Mouse (Mus musculus) forebrain, embryonic 15.5 days (tissue): ENCODE data around the gene Slc41a3. TPM values are rescaled to one million over a fixed set of nuclear protein-coding genes. Genes with fewer than 3 reads are reported as not detected.

Experiments
- ATAC-seq: fragments of 200-750 bp; cut with Nextera tagmentation; replicated peaks from 2 replicates; pipeline ENCODE4 v1.8.0; 2017; ENCODE audit warnings: mild to moderate bottlenecking, moderate TSS enrichment, moderate library complexity
- H3K27ac ChIP-seq: fragments of 300-500 bp; sonication (generic); replicated peaks from 2 replicates; pipeline ENCODE4 v1.5.1; 2015; ENCODE audit warnings: mild to moderate bottlenecking, inconsistent platforms
- H3K27me3 ChIP-seq: fragments of 300-500 bp; sonication (generic); 2 replicates; pipeline ENCODE4 v1.6.1; 2015; ENCODE audit warnings: inconsistent platforms
- H3K36me3 ChIP-seq: fragments of 300-500 bp; sonication (generic); 2 replicates; pipeline ENCODE4 v1.6.1; 2015; ENCODE audit warnings: mild to moderate bottlenecking, inconsistent platforms
- H3K4me1 ChIP-seq: fragments of 300-500 bp; sonication (generic); 2 replicates; pipeline ENCODE4 v1.6.1; 2015; ENCODE audit warnings: inconsistent platforms
- H3K4me2 ChIP-seq: fragments of 300-500 bp; sonication (generic); replicated peaks from 2 replicates; pipeline ENCODE4 v1.6.1; 2015; ENCODE audit warnings: mild to moderate bottlenecking, inconsistent platforms
- H3K4me3 ChIP-seq: fragments of 300-500 bp; sonication (generic); 2 replicates; pipeline ENCODE4 v1.5.1; 2015; ENCODE audit warnings: mild to moderate bottlenecking, inconsistent platforms
- H3K9ac ChIP-seq: fragments of 300-500 bp; sonication (generic); replicated peaks from 2 replicates; pipeline ENCODE4 v1.6.1; 2015; ENCODE audit warnings: mild to moderate bottlenecking, inconsistent platforms
- H3K9me3 ChIP-seq: fragments of 300-500 bp; sonication (generic); 2 replicates; pipeline ENCODE4 v1.6.1; 2016; ENCODE audit warnings: inconsistent platforms
- WGBS: fragments of 180-500 bp; shearing (Covaris S2); methylation state at CpG from one replicate; pipeline ENCODE4 v1.1.7; 2015; ENCODE audit warnings: mixed read lengths; 5-methylcytosine and 5-hydroxymethylcytosine counted together
- polyA plus RNA-seq: library from polyadenylated mRNA; unstranded; fragments of >200 nt; fragmentation: Nextera tagmentation; extraction: Ambion mirVana; gene quantifications from 2 replicates; pipeline ENCODE4 v1.2.1, GENCODE M21; 2015

Slc41a3 gene
- polyA plus RNA-seq, 1 experiment from 2014 or later: 2.5 TPM

DNA sequence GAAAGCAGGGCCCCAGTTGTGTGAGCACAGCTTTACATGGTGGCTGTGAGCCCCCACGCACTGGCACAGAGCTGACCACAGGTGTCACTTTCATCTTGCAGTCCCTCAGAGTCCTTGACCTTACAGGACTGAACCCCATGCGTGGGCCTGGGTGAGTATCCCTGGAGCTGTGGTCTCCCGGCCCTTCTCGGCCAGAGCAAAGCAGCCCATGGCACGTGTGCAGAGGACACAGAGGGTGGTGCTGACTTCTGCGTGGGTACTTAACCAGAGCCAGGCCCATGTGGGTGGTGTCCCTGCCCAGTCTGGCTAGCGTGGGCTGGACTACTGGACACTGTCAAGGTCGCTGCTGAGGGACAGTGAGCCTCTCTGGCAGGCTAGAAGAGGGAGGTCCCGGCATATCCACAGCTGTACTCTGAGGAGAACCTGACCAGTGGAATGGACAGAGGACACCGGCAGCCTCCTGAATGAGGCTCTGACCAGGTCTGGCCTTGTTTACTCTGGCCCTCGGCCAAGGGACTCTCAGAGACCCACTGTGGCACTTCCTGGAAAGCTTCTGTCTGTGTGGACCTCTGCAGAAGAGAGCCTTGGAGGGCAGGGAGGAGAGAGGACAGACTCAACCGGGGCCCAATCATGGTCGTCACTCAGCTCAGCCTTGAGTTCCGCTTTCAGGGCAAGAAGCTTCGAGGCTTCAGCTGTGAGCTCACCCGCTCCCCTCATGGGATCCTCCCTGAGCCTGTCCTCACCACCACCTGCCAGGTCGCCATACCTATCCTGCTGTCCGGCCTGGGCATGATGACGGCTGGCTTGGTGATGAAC is 14.5 kb downstream of the Slc41a3 start:
- H3K27me3 ChIP-seq: no peaks in the 10 kb centered on the region
- H3K4me2 ChIP-seq: no peak overlapping the region
- ATAC-seq: no peak
- 80% methylated on average over 19 of the region's 19 CpGs for WGBS
- H3K36me3 ChIP-seq: no peaks in the 10 kb centered on the region
- H3K9ac ChIP-seq: no peak overlapping the region
- no peak overlapping the region for H3K4me3 ChIP-seq
- peaks cover 4% of the 10 kb centered on the region; the same call in 1 of the 2 replicates for H3K4me1 ChIP-seq
- no peaks in the 10 kb centered on the region for H3K9me3 ChIP-seq
- H3K27ac ChIP-seq: no peak overlapping the region

DNA sequence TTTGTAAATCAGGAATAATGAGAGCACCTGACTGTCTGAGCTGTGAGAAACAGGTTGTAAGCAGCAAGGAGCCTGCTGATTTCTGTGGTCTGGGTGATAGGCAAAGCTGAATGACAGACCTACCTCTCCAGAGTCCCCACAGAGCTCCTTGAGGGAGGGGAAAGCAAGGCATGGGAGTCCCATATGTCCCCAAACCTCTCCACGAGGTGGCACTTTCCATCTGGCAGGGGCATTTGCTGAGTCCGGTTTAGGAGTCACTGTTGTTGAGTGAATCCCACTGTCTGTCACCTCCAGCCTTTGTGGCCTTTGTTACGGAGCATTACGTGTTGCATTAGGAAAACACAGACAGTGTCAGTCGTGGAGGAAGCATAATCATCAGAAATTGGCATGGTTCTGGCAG is 15.4 kb downstream of the Slc41a3 start:
- no peaks in the 10 kb centered on the region for H3K27me3 ChIP-seq
- H3K27ac ChIP-seq: no peak overlapping the region
- 77% methylated on average over 5 of the region's 5 CpGs for WGBS
- H3K9me3 ChIP-seq: no peaks in the 10 kb centered on the region
- H3K36me3 ChIP-seq: no peaks in the 10 kb centered on the region
- H3K4me1 ChIP-seq: peaks cover 4% of the 10 kb centered on the region; the same call in 1 of the 2 replicates
- H3K4me2 ChIP-seq: no peak overlapping the region
- H3K9ac ChIP-seq: no peak overlapping the region
- H3K4me3 ChIP-seq: no peak overlapping the region
- ATAC-seq: no peak

DNA sequence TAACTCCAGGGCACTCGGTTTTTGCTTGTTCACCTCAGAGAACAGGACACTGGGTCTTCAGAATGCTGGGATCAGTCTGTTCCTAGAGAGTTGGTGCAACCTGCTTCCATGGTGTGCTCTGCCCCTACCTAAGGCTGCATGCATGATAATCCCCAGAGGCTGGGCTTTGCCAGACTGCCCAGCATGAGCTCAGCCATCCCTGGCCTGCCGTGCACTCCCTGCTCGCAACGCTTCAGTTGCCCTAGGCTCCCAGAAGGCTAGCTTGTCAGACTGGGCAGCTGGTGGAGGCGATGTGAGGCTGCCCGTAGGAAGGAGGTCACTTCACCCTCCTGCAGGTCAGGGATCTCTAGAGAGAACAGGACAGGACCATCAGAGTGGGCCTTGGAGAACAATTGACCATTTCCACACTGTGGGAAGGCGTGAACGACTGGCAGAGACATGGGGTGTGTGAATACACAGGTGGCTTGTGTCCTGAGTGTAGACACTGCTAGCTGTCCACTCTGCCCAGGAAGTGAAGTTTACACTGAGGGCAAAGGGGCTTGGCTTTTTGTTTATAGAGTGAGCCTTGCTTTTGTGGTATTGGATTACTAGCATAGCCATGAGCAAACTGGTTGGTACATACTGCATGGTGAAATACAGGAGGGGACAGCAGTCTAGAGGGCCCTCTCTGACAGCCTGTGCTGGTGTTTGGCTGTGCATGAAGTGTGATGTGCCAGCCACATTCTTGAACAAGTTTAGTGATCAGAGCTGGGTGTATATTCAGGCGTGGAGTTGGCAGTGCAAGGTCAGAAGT is 16.5 kb downstream of the Slc41a3 start:
- 51% methylated on average over 9 of the region's 9 CpGs for WGBS
- no peak overlapping the region for H3K9ac ChIP-seq
- no peaks in the 10 kb centered on the region for H3K4me1 ChIP-seq

DNA sequence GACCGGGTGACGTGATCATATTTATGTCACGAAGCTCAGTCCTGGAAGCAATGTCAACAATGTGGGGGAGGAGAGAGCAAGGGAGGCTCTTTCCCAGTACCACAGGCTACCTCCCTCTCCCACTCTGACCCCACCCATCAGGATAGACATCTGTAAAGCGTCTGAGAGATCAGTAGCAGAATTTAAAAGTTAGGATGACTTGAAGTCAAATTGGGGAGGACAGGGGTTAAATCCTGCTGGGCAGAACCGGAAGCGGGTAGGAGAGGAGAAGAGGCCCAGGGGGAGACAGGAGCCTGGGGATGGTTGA is 17.0 kb downstream of the Slc41a3 start:
- no peak overlapping the region for H3K27ac ChIP-seq
- no peak overlapping the region for H3K4me3 ChIP-seq
- H3K36me3 ChIP-seq: no peaks in the 10 kb centered on the region
- H3K27me3 ChIP-seq: no peaks in the 10 kb centered on the region
- no peaks in the 10 kb centered on the region for H3K9me3 ChIP-seq
- H3K4me1 ChIP-seq: no peaks in the 10 kb centered on the region
- WGBS: 86% methylated on average over 6 of the region's 6 CpGs
- ATAC-seq: no peak
- no peak overlapping the region for H3K4me2 ChIP-seq
- no peak overlapping the region for H3K9ac ChIP-seq

More for the DNA sequence above, 16.5 kb downstream of the Slc41a3 start:
- no peak overlapping the region for H3K27ac ChIP-seq
- H3K4me3 ChIP-seq: no peak overlapping the region
- ATAC-seq: no peak
- H3K4me2 ChIP-seq: no peak overlapping the region
- H3K36me3 ChIP-seq: no peaks in the 10 kb centered on the region
- no peaks in the 10 kb centered on the region for H3K27me3 ChIP-seq
- H3K9me3 ChIP-seq: no peaks in the 10 kb centered on the region

DNA sequence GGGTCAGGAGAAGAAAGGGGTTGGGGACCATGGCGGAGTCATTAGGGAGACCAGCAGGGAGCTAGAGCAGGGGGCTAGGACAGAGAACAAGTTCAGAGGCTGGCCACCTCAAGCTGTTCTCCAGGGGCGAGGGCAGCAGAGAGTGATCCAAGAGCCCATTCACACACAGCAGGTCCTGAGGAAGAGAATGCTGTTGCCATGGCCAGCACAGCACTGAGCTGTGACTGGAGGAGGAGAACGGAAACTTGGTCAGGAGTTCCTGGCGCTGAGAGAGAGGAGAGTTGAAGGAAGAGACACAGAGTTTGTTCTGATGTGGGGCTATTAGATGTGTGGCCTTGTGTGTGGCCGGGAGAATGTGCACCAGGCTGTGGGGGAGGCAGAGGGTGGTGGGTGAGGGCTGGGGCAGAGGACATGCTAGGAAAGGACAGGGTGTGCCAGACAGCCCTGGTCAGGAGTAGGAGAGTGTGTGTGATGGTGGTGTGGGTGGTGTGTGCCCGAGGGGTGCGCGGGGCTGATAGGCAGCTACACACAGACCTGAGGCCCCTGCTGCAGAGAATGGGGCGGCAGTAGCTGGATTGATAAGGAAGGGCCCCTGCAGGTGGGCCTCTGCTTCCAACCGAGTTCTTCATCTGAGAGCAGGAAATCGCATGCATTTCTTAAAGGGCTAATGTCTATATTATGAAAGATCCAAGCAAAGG is 18.4 kb downstream of the Slc41a3 start:
- Histone ChIP-seq H3K9me3 (no peaks in the 10 kb centered on the region), H3K9ac (no peak overlapping the region), H3K27ac (no peak overlapping the region), H3K4me2 (no peak overlapping the region), H3K4me3 (no peak overlapping the region), H3K27me3 (no peaks in the 10 kb centered on the region), H3K36me3 (no peaks in the 10 kb centered on the region), H3K4me1 (no peaks in the 10 kb centered on the region)
- WGBS: 49% methylated on average over 11 of the region's 11 CpGs
- no peak for ATAC-seq

DNA sequence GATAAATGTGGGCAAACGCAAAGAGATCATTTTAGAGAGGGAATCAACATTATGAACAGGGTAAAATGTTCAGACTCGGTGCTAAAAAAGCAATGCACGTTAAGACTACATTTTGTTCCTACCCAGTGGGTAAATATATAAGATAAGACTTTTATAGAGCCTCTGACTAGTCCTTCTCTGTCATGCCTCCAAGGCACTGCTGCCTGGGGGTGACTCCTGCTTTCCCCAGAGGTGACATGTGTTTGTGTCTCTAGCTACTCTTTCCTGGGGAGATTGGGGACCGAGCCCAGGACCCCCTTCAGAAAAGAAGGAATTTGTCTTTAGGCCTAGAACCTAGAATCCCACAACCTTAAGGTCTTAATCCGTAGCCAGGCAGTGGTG is 18.9 kb downstream of the Slc41a3 start:
- ATAC-seq: no peak
- H3K27me3 ChIP-seq: no peaks in the 10 kb centered on the region
- no peaks in the 10 kb centered on the region for H3K9me3 ChIP-seq
- no peaks in the 10 kb centered on the region for H3K4me1 ChIP-seq
- H3K4me2 ChIP-seq: no peak overlapping the region
- no peak overlapping the region for H3K4me3 ChIP-seq
- H3K9ac ChIP-seq: no peak overlapping the region
- no peak overlapping the region for H3K27ac ChIP-seq
- H3K36me3 ChIP-seq: no peaks in the 10 kb centered on the region
- 85% methylated on average over 5 of the region's 5 CpGs for WGBS

DNA sequence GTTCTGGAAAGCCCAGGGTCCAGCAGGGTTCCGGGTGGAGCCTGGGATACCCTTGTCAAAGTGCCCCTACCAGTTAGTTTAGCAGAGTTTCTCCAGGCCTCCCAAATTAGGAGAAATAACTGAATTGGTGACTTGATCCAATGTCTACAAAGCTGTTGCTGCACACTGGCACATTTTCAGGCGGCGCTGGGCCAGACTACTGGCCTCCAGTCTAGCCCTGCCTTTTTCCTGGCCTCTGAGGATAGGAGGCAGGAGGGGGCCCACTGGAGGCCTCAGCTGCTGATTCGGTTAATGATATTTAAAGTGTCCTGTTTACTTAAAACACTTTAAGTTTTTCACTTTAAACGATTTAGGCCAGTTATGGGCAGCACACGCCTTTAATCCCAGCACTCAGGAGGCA is 19.7 kb downstream of the Slc41a3 start:
- no peak overlapping the region for H3K27ac ChIP-seq
- 80% methylated on average over 6 of the region's 6 CpGs for WGBS
- no peak overlapping the region for H3K4me2 ChIP-seq

DNA sequence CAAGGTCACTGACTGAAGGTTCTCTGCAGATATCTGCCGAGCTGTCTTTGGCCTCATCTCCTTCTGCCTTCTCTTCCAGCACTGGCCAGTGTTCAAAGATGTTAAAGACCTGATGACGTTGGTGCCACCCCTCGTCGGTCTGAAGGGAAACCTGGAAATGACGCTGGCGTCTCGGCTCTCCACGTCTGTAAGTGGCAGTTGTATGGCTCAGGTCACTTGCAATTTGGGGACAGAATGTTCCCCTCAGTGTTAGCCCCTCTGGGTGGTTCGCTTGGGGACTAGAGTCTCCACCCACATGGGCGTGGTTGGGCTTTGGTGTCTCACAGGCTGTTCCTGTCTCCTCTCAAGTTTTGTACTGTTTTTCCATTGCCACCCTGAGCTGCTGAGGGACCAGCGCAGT is 20.2 kb downstream of the Slc41a3 start:
- H3K4me3 ChIP-seq: no peak overlapping the region
- H3K27me3 ChIP-seq: no peaks in the 10 kb centered on the region
- 83% methylated on average over 11 of the region's 11 CpGs for WGBS
- no peak overlapping the region for H3K9ac ChIP-seq
- H3K27ac ChIP-seq: no peak overlapping the region
- no peaks in the 10 kb centered on the region for H3K36me3 ChIP-seq
- no peaks in the 10 kb centered on the region for H3K4me1 ChIP-seq
- no peaks in the 10 kb centered on the region for H3K9me3 ChIP-seq
- ATAC-seq: no peak
- H3K4me2 ChIP-seq: no peak overlapping the region

More for the DNA sequence above, 19.7 kb downstream of the Slc41a3 start:
- no peaks in the 10 kb centered on the region for H3K4me1 ChIP-seq
- H3K27me3 ChIP-seq: no peaks in the 10 kb centered on the region
- H3K36me3 ChIP-seq: no peaks in the 10 kb centered on the region
- H3K9me3 ChIP-seq: no peaks in the 10 kb centered on the region
- ATAC-seq: no peak
- no peak overlapping the region for H3K9ac ChIP-seq
- H3K4me3 ChIP-seq: no peak overlapping the region

DNA sequence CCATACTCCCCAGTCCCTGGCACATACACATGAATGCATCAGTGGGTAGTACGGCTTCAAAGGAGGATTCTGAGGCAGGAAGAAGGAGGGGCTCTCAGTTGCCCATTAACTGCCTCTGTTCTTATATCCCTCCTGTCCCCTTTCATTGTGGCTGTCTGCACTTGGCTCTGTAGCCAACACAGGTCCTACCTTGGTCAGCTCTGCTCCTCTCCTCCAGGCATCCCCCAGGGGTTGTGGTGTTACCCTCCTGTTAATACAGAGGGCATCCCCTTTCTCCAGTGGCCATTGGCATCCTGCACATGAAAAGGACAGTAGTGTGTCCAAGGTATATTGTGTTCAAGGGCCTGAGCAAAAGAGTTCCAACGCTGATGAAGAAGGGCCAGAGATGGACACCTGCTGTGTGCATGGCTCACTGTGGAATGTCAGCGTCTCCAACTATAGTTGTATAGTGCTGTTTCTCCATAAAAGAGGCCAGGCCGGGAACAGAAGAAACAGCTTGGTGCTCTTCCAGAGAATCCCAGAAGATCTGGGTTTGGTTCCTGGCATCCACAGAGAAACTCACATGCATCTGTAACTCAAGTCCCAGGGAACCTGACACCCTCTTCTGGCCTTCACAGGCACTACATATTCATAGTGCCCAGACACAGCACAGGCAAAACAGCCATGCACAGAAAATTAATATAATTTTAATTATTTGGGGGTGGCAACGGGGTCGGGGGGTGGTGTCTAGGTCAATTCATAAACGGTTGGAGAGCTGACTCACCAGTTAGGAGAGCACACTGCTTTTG is 20.9 kb downstream of the Slc41a3 start:
- no peak overlapping the region for H3K4me3 ChIP-seq
- no peaks in the 10 kb centered on the region for H3K4me1 ChIP-seq
- WGBS: 72% methylated on average over 7 of the region's 7 CpGs
- no peak overlapping the region for H3K9ac ChIP-seq
- no peaks in the 10 kb centered on the region for H3K36me3 ChIP-seq
- no peaks in the 10 kb centered on the region for H3K27me3 ChIP-seq
- no peak overlapping the region for H3K27ac ChIP-seq
- no peak for ATAC-seq
- no peak overlapping the region for H3K4me2 ChIP-seq
- no peaks in the 10 kb centered on the region for H3K9me3 ChIP-seq

DNA sequence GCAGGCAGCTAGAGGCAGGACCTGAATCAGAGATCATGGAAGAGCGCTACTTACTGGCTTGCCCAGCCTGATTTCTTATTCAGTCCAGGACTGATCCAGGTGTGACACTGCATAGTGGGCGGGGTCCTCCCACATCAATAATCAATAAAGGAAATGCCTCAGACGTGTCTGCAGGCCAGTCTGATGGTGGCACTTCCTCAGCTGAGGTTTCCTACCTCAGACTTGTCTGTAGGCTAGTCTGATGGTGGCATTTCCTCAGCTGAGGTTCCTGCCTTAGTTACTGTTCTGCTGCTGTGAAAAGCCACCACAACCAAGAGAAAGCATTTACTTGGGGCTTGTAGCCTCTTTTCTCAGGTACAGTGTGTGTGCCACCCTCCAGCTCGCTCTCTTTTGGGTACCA is 23.0 kb downstream of the Slc41a3 start:
- ATAC-seq: no peak
- Histone ChIP-seq H3K4me3 (no peak overlapping the region), H3K27ac (no peak overlapping the region), H3K4me1 (no peaks in the 10 kb centered on the region), H3K36me3 (no peaks in the 10 kb centered on the region), H3K9me3 (no peaks in the 10 kb centered on the region), H3K27me3 (no peaks in the 10 kb centered on the region), H3K4me2 (no peak overlapping the region), H3K9ac (no peak overlapping the region)
- 87% methylated on average over 4 of the region's 4 CpGs for WGBS

DNA sequence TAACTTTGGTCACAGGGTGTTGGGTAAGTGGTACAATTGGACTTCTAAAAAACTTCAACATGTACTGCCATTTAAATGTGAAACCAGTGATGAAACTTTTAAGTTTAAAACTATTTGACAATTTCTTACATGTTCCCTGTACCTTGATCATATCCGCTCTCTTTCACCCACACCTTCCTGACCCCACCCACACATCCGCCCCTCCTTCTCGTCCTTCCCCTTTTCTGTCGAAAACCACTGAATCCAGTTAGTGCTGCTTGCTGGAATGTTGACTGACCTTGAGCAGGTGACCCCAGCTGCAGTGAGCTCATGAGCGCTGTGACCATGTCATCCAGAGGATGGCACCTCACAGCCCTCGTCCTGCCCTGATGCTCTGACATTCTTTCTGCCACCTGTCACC is 25.0 kb downstream of the Slc41a3 start:
- H3K4me3 ChIP-seq: no peak overlapping the region
- H3K4me1 ChIP-seq: no peaks in the 10 kb centered on the region
- H3K4me2 ChIP-seq: no peak overlapping the region
- no peaks in the 10 kb centered on the region for H3K9me3 ChIP-seq
- no peak overlapping the region for H3K27ac ChIP-seq
- H3K27me3 ChIP-seq: no peaks in the 10 kb centered on the region
- WGBS: 88% methylated on average over 6 of the region's 6 CpGs
- no peak overlapping the region for H3K9ac ChIP-seq
- no peak for ATAC-seq
- H3K36me3 ChIP-seq: no peaks in the 10 kb centered on the region

DNA sequence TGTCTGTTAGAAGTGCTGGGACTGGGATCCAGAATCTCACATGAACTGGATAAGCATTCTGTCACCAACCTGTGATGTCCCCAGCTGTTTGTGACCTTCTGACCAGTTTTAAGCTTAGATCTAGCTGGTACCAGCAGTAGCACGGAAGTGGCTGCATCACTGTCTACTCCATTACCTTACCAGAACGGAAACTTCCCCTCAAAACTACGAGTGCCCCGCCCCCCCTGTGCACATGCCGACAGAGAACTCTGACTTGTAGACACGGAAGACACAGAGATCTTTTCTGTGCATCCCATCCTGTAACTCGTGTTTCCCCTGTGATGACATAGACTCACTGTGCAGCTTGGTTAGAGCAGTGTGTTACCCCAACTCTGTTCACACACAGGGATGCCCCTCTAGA is 25.9 kb downstream of the Slc41a3 start:
- no peaks in the 10 kb centered on the region for H3K36me3 ChIP-seq
- WGBS: 93% methylated on average over 7 of the region's 7 CpGs
- H3K27ac ChIP-seq: no peak overlapping the region
- no peaks in the 10 kb centered on the region for H3K27me3 ChIP-seq
- H3K4me1 ChIP-seq: no peaks in the 10 kb centered on the region
- H3K9me3 ChIP-seq: no peaks in the 10 kb centered on the region
- no peak for ATAC-seq
- no peak overlapping the region for H3K4me2 ChIP-seq
- no peak overlapping the region for H3K9ac ChIP-seq
- H3K4me3 ChIP-seq: no peak overlapping the region
